Mouse (Mus musculus): Measurements from ENCODE around the gene Nemf.

Nemf gene

DNA sequence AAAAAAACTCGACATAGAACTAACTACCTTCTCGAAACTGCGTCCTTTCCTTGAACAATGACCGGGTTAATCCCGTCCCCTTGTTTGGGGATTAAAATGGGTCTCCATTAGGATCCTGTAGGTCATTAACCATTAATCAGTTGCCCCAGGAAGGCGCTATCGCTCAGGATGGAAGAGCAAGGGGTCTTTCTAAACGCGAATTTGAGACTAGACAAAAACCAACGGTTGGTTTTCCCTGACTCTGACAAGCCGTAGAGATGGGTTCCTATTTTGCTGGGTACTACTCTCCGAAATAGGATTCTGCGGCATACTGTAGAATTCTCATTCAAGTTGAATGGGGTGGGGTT is 308 bp upstream of the Nemf start:
- in situ Hi-C loops (cut with MboI; ENCODE audit: low pct_unique_long_range_greater_than_20kb in 1 of 2, low sequenced_read_pairs in 2 of 2, unreplicated experiment in 1 of 2) = loop anchor here (10.0 to 25.0 kb wide), 2 partner anchors 142 to 330 kb away; partner anchors contain the start of gene Sos2 (in 1 of the 2)

DNA sequence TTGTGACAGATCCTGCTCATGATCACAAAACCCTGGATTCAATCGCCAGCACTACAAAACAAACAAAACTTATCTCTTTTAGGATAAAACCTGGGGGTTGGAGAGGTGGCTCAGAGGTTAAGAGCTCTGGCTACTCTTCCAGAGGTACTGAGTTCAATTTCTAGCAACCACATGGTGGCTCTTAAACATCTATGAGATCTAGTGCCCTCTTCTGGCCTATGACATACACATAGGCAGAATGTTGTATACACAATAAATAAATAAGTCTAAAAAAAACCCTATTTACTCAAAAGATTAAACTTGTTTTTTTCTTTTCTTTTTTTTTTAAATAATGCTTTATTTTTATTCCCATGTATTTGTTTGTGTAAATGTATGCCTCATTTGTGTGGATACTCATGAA is 5.3 kb downstream of the Nemf start:
- in situ Hi-C loops (cut with MboI; ENCODE audit: low pct_unique_long_range_greater_than_20kb in 1 of 2, low sequenced_read_pairs in 2 of 2, unreplicated experiment in 1 of 2) = loop anchor here (10.0 to 25.0 kb wide), 2 partner anchors 137 to 336 kb away; partner anchors contain the start of gene Sos2 (in 1 of the 2)

GRCm38 (mm10) chr12:69349928-69350327 is 7.0 kb downstream of the Nemf start:
- in situ Hi-C loops (cut with MboI; ENCODE audit: low pct_unique_long_range_greater_than_20kb in 1 of 2, low sequenced_read_pairs in 2 of 2, unreplicated experiment in 1 of 2) = loop anchor here (10.0 to 25.0 kb wide), 2 partner anchors 135 to 337 kb away; partner anchors contain the start of gene Sos2 (in 1 of the 2)

DNA sequence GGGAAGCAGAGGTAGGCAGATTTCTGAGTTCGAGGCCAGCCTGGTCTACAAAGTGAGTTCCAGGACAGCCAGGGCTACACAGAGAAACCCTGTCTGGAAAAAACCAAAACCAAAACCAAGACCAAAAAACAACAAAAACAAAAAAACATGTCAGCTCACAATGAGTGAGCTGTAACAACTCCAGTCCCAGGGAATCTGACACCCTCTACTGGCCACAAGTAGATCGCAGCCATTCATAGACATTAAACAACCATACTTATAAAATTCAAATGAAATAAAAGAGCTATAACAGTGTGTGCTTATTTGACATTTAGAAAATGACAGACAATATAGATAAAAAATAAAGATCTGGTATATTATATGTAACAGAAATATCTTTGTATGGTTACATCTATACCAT is 23.4 kb downstream of the Nemf start:
- in situ Hi-C loops (cut with MboI; ENCODE audit: low pct_unique_long_range_greater_than_20kb in 1 of 2, low sequenced_read_pairs in 2 of 2, unreplicated experiment in 1 of 2) = no loop called here

DNA sequence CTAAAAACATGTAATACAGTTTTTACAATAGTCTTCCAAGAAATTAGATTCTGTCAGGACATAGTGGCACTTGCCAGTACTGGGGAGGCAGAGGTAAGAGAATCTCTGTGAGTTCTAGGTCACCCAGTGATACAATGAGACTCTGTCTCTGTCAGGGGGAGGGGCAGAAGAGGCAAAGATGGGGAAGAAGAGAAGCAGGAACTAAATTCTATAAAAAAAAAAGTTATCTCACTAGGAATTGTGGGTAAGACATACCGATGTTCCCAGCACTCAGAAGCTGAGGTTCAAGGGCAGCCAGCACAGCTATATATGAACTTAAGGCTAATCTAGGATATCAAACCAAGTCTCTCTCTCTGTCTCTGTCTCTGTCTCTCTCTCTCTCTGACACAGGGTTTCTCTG is 24.8 kb downstream of the Nemf start:
- in situ Hi-C loops (cut with MboI; ENCODE audit: low pct_unique_long_range_greater_than_20kb in 1 of 2, low sequenced_read_pairs in 2 of 2, unreplicated experiment in 1 of 2) = no loop called here

- in situ Hi-C loops (cut with MboI; ENCODE audit: low pct_unique_long_range_greater_than_20kb in 1 of 2, low sequenced_read_pairs in 2 of 2, unreplicated experiment in 1 of 2) = no loop called here
Measured at GRCm38 (mm10) chr12:69331187-69331586, 25.8 kb downstream of the Nemf start.

DNA sequence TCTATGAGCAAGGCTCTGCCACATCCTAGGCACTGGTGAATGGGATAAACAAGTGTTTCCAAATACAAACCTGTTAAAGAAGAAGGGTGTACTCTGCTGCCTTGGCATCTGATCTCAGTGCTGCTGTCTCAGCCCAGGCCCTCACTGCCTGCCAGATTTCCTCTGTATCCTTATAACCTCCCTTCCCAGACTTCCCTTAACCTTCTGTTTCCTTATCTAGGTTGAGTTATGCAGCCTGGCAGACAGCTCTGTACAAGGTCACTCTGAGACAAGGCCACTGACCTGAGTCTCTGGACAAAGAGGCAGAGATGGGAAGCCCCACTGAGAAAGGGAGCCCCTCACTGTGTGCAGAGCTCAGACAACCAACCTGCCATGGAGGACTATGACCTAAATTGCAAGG is 38.5 kb downstream of the Nemf start:
- in situ Hi-C loops (cut with MboI; ENCODE audit: low pct_unique_long_range_greater_than_20kb in 1 of 2, low sequenced_read_pairs in 2 of 2, unreplicated experiment in 1 of 2) = loop anchor here in 1 of 2 experiments (10.0 kb wide), 1 partner anchor 104 kb away; no protein-coding TSS in a partner anchor

GRCm38 (mm10) chr12:69309659-69310058 is 47.3 kb downstream of the Nemf start:
- in situ Hi-C loops (cut with MboI; ENCODE audit: low pct_unique_long_range_greater_than_20kb in 1 of 2, low sequenced_read_pairs in 2 of 2, unreplicated experiment in 1 of 2) = loop anchor here in 1 of 2 experiments (10.0 kb wide), 1 partner anchor 95 kb away; no protein-coding TSS in a partner anchor

- in situ Hi-C loops (cut with MboI; ENCODE audit: low pct_unique_long_range_greater_than_20kb in 1 of 2, low sequenced_read_pairs in 2 of 2, unreplicated experiment in 1 of 2) = no loop called here
Measured at GRCm38 (mm10) chr12:69306333-69306732, 50.6 kb downstream of the Nemf start.

DNA sequence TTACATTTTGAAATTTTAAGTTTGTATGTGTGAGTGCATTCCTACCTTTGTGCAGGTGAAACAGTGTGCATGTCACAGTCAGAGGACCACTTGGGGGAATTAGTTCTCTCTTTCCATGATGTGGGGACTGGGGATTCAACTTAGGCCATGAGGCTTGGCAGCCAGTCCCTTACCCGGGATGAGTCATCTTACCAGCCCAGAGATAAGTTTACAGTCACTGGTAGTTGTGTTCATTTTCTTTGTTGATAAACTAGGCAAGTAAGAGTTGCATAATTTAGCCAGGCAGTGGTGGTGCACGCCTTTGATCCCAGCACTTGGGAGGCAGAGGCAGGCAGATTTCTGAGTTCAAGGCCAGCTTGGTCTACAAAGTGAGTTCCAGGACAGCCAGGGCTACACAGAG is 52.9 kb downstream of the Nemf start:
- in situ Hi-C loops (cut with MboI; ENCODE audit: low pct_unique_long_range_greater_than_20kb in 1 of 2, low sequenced_read_pairs in 2 of 2, unreplicated experiment in 1 of 2) = no loop called here

- in situ Hi-C loops (cut with MboI; ENCODE audit: low pct_unique_long_range_greater_than_20kb in 1 of 2, low sequenced_read_pairs in 2 of 2, unreplicated experiment in 1 of 2) = no loop called here
Measured at GRCm38 (mm10) chr12:69302171-69302570, 54.8 kb downstream of the Nemf start.

DNA sequence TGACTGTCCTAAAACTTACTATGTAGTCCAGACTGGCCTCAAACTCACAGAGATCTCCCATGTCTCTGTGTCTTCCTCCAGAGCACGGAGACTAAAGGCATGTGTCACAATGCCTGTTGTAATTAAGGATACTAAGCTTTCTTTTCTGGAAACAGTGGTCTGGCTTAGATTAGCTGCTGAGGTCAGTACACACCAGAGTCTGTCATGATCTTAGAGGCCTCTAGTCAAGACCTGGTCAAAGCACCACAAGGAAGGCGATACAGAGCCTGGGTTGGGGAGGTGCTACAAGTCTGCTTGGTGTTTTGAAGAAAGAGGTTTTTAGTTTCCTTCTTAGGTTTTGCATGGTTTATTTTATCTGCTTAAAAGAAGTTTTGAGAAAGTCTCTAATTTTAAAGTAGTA is 56.6 kb downstream of the Nemf start:
- in situ Hi-C loops (cut with MboI; ENCODE audit: low pct_unique_long_range_greater_than_20kb in 1 of 2, low sequenced_read_pairs in 2 of 2, unreplicated experiment in 1 of 2) = no loop called here

DNA sequence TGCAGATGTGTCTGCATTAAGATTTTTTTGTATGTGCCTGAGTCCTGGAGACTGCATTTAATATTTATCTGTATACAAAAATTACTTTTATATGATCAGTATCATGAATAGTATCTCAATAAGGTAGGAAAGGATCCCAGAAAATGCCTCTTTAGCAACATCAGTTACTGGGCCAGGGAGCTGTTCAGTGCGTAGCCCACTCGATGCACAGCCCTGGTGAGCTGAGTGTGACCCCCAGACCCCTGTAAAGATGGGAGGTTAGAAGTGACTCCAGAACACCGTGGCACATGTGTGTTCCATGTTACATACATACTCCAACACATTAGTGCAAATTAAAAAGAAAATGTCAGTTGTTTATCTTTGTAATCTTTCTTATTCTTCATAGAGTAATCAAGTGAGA is 57.1 kb downstream of the Nemf start:
- in situ Hi-C loops (cut with MboI; ENCODE audit: low pct_unique_long_range_greater_than_20kb in 1 of 2, low sequenced_read_pairs in 2 of 2, unreplicated experiment in 1 of 2) = no loop called here

DNA sequence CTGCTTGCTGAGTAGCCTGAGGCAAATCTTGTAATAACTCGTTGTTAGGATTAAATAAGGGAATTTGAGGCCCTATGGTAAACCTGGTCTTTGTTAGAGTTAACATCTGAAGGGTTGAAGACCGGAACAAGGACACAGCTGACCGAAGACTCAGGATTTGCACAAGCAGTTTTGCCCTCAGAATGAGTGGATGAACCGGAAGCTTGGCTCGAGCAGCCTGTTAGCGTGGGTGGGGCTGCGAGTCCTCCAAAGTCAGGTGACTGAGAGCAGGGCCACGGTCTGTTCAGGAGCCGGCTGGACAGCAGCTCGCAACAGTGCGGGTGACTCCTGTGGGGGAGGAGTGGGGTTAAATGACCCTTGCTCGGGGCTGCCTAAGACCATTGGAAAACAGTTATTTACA is 57.7 kb downstream of the Nemf start:
- in situ Hi-C loops (cut with MboI; ENCODE audit: low pct_unique_long_range_greater_than_20kb in 1 of 2, low sequenced_read_pairs in 2 of 2, unreplicated experiment in 1 of 2) = no loop called here

DNA sequence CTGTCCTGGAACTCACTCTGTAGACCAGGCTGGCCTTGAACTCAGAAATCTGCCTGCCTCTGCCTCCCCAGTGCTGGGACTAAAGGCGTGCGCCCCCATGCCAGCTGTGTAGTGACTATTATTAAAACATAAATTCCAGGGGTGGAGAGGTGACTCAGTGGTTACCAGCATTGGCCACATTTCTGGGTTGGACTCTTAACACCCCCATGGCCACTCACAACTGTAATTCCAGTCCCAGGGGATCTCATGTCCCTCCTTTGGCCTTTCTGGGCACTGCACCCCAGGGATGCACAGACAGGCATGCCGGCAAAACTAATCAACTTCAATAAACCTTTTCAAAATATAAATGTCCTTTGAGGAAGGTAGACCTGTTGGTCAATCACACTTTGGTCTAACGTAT is 58.7 kb downstream of the Nemf start:
- in situ Hi-C loops (cut with MboI; ENCODE audit: low pct_unique_long_range_greater_than_20kb in 1 of 2, low sequenced_read_pairs in 2 of 2, unreplicated experiment in 1 of 2) = no loop called here

DNA sequence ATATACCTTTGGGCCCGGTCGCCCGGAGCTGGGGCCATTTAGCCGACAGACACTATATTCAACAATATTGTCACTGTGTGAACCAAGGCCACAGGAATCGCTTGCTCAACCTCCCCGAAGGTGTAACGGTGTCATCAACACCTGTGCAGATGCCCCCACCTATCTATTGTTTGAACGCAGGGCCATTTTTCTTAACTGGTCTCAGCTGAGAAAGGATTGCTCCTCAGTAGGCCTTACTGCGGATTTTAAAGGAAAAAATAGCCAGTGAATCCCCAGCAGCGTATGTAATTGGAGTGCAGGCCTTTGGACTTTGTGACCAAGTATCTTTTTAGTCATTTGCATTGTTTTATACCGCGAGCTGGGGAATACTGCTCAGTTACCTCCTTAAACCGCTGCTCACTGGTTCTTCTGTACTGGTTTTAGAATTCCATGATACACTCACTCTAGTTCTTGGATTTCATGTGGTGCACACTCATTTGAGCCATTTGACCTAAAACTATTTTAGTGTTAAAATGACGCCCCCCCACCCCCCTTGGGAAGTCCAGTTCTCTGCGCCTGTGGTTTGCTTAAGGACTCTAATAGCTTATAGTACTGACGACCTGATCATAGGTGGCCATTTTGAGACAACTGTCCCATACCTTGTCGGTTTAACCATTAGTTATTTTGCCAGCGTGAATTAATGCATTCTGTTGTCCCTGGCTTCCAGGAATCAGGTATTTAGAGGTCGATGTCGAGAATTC is 59.4 kb downstream of the Nemf start:
- in situ Hi-C loops (cut with MboI; ENCODE audit: low pct_unique_long_range_greater_than_20kb in 1 of 2, low sequenced_read_pairs in 2 of 2, unreplicated experiment in 1 of 2) = no loop called here

GRCm38 (mm10) chr12:69296511-69297410 is 60.2 kb downstream of the Nemf start, which contains the start of gene Klhdc2:
Gene Klhdc2, plus strand, starts transcription at chr12:69296681.
- in situ Hi-C loops (cut with MboI; ENCODE audit: low pct_unique_long_range_greater_than_20kb in 1 of 2, low sequenced_read_pairs in 2 of 2, unreplicated experiment in 1 of 2) = no loop called here

DNA sequence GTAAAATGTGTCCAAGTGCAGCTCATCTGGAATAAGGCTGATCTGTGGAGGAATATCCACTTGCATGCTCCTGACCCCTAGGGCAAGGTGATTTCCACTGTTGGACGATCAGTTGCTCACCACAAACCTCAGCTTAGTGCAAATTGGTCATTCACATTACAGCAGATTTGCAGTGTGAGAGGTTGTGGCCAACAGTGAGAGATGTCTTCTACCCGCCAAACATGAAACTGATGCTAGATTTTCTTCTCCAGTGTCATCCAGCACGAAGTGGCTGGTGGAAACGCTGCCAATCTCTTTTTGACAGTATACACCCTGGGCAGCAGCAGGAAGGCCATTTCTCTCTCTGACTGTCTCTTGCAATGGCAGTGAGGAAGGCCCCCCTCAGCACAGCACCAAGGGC is 61.3 kb downstream of the Nemf start:
- in situ Hi-C loops (cut with MboI; ENCODE audit: low pct_unique_long_range_greater_than_20kb in 1 of 2, low sequenced_read_pairs in 2 of 2, unreplicated experiment in 1 of 2) = no loop called here

GRCm38 (mm10) chr12:69294936-69295335 is 62.0 kb downstream of the Nemf start:
- in situ Hi-C loops (cut with MboI; ENCODE audit: low pct_unique_long_range_greater_than_20kb in 1 of 2, low sequenced_read_pairs in 2 of 2, unreplicated experiment in 1 of 2) = no loop called here
